Mouse (Mus musculus): ENCODE results near the gene Ginm1.
"Not testable (repeated sequence)": the region's sequence is repeated elsewhere in the genome, so short reads cannot be mapped to it uniquely, and the experiment has no call there.

Gene Ginm1

DNA sequence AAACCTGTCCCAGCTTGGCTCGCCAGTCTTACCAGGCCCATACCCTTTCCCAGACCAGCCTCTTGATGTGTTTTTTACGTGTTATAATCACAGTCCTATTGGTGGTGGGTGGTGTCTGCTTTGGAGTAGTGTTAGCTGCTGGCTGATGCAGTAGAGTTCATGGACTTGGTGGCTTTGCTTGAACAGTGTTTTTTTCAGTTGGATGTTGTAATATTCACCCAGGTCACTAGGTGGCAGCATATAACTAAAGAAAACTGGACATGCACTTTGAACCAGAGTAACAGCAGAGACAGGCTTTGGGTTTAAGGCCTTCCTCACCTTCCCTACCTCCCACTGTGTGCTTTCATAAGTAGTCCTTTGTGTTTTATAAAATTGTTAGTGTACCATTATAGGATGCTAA, 17.3 kb upstream of the Ginm1 start:
- DNase-seq (ENCODE audit: extremely low read depth, low read depth): peak; percentile 49

DNA sequence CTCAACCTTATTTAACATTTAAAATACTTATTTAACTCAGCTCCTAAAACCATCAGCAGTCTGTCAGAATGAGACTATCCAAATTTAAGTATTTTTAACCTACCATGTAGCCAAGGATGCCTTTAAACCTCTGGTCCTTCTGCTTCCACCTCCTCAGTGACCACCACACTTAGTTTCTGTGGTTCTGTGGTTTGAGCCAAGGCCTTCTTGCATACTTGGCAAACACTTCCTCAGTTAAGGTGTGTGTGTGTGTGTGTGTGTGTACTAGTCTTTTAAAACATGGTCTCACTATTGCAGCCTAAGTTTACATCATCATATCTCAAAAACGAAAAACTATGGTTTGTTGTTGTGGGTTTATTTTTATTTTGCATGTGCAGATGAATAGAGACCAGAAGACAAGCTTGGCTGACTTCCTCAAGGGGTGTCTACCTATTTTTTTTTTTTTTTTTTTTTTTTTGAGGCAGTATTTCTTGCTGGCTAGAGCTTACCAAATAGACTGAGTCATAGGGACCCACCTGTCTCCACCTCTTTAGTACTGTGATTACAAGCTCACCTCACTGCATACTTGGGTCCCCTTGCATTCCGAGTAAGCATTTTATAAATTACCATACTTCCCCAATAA, 10.0 kb upstream of the Ginm1 start:
- no peak for DNase-seq (ENCODE audit: extremely low read depth, low read depth)

DNA sequence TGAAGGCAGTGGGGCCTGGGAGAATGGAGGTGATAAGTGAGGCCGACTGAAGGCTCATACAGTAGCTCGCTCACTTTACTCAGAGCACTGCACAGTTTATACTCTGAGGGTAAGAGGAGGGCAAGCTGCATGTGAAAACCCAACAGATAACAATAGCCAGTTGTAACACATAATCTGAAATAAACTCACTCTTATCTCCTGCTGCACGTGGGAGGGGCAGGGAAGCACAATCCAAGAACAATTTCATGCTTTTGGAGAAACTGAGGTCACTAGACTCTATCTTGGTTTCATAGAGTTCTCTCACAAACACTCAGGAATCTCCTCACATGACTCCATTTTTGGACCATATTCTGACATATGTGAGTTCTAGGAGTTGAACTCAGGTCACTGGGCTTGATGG, 8.6 kb upstream of the Ginm1 start:
- DNase-seq (ENCODE audit: extremely low read depth, low read depth): no peak

DNA sequence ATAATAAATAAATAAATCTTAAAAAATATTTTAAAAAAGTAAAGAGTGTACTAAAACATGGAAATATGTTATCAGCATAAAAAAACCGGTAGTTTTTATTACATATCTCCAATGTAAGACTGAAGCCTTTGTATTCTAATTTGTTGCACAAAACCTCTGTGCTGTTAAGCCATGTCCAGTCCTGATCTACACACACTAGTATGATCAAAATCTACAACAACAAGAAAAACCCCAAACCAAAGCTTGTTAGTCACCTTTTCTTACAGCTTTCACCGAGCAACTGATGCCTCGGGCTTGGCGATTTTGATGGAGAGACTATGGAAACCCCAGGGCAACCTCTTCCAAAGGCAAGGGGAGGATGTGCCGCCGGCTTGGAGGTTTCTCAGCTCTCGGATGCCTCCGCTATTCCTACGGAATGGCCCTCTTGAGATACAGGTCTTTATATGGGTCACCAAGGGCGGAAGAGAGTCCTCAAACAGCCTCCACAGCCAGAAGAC, 322 bp downstream of the Ginm1 start:
- no peak for DNase-seq (ENCODE audit: extremely low read depth, low read depth)

DNA sequence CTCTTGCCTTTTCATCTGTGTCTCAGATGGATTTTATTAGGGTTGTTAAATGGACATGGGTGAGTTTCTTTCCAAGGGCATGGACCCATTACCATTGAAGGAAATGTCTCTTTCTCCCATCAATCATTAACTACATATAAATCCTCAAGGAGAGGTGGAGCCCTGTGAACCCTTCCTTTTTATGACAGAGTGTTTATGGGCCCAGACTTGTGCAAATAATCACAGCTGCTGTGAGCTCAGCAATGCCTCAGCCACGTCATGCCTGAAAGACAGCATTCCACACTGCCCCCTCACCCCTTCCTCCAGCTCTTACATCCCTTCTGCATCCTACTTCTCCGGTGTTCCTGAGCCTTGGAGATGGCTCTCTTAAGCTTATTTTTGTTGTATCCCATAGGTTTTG, 5.3 kb downstream of the Ginm1 start:
- DNase-seq (ENCODE audit: extremely low read depth, low read depth): no peak

DNA sequence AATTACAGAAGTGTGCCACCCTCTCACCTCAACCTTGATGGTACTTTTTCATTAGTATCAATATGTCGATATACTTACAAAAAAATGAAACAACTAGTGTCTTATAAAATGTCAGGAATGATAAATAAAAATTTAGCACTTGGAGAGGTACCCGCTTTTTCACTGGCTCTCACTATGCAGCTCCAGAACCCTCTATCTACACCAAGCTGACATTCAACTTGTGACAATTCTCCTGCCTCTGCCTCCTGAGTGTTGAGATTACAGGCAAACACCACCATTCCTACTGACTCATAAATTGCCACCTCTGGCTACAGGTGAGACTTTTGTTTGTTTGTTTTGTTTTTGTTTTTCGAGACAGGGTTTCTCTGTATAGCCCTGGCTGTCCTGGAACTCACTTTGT, 11.4 kb downstream of the Ginm1 start:
- DNase-seq (ENCODE audit: extremely low read depth, low read depth): no peak

DNA sequence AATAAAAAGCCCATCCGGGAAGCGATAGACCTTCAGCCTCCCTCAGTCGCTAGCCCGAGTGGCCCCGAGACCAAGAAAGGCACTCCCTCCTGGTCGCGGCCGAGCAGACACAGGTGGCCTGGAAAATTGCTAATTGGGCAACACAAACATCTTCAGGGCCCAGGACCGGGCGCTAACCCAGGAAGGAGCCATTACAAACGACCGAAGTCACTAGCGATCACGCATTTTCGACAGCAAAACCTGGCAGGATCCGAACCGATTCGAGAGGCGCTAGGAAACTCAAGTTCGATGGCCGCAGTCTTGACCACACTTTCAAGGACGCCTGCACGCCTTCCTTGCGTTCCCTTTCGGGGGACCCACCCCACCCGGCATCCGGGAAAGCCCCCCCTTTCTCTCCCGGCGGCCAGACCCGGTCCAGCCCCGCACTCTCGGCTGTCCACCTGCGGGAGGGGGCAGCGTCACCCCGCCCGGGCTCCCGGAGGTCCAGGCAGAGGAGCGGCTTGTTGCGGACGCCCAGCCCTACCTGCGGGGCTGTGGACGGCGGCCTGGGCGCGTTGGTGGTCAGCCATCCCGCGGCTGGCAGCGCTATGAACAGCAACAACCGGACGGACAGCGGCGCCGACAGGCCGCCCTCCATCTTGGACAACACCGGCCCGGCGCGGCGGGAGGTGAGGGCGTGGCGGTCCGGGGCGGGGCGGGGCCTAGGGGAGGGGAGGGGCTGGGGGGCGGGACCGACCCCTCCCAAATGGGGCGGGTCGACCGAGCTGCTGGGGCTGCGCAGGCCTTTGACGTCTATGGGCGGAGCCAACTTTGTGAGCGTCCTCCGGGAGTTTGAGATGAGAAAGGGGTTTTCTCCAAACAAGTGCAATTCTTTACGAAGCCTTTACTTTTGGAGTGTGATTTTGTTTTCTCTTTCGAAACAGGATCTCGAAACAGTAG, 12.1 kb downstream of the Ginm1 start:
- peak; percentile 51 for DNase-seq (ENCODE audit: extremely low read depth, low read depth)

DNA sequence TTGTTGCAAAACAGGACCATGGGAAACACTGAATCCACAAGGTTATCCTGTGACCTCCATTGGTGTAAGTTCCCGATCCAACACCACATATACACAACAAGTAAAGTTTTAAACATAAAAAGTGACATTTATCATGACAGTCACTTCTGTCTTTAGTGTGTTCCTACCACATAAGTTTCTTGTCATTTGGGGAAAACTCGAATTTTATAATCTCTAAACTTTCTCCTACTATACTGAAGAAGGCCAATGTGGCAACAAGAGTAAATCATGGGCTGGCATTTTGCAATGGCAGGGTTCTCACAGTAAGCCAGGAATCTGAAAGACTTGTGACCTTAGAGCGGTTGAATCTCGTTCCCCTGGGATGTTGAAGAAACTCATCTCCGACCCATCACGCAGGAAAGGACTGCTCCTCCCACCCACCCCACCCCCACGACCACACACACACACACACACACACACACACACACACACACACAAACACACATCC, 12.8 kb downstream of the Ginm1 start:
- no peak for DNase-seq (ENCODE audit: extremely low read depth, low read depth)

DNA sequence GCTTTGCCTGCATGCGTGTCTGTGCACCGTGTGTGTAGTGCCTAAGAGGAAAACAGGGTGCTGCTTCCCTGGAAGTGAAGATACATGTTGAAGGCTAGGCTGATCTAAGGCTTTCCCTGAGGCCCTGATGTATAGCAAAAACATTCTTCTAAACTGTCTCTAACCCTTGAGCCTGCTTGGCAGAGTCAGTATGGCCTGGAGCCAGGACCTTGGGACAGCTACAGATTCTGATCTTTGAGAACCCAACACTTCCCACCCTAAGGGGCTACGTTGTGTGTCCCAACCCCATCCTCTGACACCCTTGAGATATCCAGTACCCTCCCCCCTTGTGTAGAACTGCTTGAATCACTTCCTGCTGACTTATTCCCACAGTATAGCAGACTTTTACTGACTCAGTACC, 14.3 kb downstream of the Ginm1 start:
- DNase-seq (ENCODE audit: extremely low read depth, low read depth): no peak

DNA sequence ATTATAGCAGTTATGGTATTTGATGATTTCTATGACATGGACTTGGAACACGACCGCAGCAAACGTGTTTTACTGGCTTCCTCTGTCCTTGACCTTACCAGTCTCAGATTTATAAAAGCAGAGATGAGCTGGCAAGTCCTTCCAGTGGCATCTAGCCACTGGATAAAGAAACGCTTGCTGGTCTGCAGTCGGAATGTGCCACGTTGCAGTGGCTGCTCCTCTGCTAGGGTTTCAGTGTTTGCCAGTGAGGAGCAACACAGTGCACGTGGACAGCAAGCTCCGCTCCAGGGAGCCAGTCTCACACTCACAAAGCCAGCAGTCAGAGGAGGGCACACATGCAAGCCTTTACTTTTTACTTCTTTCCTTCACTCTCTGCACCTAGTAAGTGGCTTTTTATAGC, 17.2 kb downstream of the Ginm1 start:
- DNase-seq (ENCODE audit: extremely low read depth, low read depth): no peak

DNA sequence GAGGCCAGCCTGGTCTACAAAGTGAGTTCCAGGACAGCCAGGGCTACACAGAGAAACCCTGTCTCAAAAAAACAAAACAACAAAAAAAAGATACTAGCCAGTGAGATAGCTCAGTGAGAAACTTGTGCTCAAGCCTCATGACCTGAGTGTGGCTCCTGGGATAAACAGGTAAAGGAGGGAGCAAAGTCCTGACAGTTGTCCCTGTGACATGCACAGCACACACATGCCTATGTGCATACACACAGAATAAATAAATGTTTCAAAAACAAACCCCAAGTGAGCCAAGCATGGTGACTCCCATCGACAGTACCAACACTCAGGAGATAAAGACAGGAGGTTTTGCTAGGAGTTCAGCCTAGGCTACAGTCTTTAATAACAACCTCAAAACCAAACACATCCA, 19.9 kb downstream of the Ginm1 start:
- no peak for DNase-seq (ENCODE audit: extremely low read depth, low read depth)

DNA sequence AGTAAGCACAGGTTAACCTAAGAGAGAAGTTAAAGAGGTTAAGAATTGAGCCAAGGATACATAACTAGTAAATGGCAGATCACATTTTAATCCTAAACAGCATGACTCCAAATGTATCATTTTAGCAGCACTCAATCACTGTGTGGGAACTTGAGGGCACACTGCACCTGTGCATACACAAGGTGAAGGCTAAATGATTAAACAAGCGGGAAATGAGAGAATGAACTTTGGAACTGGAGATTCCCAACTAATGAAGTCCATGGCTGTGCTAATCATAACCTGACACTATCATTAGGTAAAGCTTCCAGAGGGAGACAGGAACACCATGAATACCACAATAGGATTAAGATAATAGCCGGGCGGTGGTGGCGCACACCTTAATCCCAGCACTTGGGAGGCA, 20.3 kb downstream of the Ginm1 start:
- DNase-seq (ENCODE audit: extremely low read depth, low read depth): no peak

DNA sequence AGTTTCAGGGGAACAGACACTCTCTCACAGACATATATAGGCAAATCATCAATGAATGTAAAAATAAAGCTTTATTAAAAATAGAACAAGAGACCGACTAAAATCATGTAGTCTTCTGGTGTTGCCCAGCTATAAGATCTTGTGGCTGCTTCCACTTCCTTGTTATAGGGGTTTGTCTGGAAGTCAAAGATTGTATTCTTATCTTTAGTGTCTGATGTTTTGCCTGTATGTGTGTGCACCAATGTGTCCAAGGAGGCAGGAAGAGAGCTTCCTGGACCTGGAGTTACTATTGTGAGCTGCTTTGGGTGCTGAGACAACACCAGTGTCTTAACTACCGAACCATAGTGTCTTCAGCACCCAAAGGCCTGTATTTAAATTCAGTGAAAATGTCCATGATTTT, 35.1 kb downstream of the Ginm1 start:
- peak; percentile 58 for DNase-seq (ENCODE audit: extremely low read depth, low read depth)

DNA sequence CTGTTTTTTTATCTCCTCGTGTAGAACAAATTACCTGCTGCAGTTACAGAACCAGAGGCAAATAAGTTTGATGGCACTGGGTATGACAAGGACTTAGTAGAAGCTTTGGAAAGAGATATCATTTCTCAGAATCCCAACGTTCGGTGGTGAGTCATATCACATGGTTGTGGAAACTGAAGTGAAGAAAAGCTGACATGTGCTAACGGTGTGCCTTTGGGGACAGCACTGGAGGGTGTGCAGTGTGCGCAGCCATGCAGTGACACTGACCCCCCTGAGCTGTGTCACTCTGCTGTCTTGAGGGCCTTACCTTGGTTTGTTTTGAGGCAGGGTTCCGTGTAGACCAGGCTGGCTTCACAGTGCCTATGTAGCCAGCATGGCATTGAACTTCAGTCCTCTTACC, 43.9 kb downstream of the Ginm1 start:
- no peak for DNase-seq (ENCODE audit: extremely low read depth, low read depth)

DNA sequence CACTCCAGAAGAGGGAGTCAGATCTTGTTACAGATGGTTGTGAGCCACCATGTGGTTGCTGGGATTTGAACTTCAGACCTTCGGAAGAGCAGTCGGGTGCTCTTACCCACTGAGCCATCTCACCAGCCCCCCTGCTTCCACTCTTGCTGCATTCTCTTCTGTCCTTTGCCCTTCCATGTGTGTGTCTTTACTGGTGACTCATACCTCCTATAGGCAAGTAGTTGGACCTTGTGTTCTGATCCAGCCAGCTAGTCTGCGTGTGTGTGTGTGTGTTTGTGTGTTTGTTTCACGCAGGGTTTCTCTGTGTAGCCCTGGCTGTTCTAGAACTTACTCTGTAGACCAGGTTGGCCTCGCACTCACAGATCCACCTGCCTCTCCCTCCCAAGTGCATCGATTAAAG, 47.1 kb downstream of the Ginm1 start:
- not testable (repeated sequence) for DNase-seq (ENCODE audit: extremely low read depth, low read depth)

DNA sequence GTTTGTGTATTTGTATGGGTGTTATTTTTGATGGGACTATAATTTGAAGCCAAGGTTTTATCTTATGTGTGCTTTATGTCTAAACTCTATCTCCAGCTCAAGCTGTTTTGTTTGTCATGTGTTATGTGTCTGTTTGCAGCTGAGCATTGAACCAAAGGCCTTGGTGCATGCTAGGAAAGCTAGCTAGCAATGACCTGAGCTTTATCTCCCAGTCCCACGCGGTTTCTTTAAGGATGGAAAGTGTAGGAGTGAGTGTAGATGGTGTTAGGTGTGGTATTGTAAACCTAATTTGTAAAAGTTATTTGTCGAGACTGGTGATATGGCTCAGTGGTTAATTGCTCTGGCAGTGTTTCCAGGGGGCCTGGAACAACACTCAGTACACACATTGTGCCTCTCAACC, 54.7 kb downstream of the Ginm1 start:
- no peak for DNase-seq (ENCODE audit: extremely low read depth, low read depth)

DNA sequence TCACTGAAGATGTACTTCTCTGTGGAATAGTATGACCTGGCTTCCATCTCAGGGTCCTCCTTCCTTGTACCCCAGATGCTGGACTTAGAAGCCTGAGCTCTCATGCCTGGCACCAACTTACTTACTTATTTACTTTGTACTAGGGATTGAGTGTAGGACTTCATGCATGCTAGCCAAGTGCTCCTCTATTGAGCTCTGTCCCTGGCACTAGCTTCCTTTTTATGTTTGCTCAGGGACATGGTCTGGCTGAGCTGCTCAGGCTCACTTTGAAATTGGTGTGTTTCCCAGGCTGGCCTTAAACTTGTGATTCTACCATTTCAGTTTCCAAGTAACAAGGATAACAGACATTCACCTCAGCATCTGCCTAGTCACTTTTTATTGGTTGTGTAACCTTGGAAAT, 55.5 kb downstream of the Ginm1 start:
- no peak for DNase-seq (ENCODE audit: extremely low read depth, low read depth)

DNA sequence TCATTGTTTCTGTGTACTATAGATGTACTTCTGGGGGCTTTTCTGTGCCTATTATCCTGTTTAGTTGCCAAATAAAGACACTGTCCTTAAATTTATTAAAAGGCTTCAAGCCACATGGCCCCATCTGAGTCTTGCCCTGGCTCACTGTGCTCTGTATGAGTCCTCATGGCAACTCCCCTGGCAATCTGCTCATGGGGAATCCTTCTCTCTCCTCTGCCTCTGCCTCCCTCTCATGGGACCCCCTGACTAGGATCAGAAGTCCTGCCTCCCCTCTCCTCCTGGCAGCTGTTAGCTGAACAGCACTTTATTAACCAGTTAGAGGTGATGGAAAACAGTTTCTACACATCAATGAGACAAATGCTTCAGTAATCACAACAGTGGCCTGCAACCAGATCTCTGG, 61.0 kb downstream of the Ginm1 start:
- DNase-seq (ENCODE audit: extremely low read depth, low read depth): no peak

DNA sequence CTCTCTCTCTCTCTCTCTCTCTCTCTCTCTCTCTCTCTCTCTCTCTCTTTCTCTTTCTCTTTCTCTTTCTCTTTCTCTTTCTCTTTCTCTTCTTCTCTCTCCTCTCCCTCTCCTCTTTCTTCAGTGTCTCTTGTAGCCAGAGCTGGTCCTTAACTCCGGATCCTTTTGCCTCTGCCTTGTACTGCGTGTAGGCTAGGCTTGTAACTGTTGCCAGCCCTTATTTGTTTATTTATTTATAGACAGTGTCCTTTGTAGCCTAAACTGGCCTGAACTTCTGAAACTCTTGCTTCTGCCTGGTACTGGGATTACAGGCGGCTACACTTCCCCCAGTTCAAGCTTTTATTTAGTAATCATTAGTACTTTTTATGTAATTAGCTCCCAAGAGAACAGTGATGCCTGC, 65.6 kb downstream of the Ginm1 start:
- peak; percentile 18 for DNase-seq (ENCODE audit: extremely low read depth, low read depth)

DNA sequence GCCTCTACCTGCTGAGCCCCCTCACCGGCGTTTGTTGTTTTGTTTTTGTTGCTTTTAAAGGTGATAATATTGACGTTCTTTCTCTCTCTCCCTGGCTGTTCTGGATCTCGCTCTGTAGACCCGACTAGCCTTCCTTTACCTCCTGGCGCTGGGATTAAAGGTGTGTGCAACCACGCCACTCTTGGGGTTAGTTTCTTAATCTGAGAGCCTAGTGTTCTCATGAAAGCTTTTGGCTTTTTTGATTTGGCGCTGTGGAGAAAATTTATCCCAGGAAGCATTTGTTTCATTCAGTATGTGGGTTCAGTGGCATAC, 66.2 kb downstream of the Ginm1 start:
- DNase-seq (ENCODE audit: extremely low read depth, low read depth): no peak

DNA sequence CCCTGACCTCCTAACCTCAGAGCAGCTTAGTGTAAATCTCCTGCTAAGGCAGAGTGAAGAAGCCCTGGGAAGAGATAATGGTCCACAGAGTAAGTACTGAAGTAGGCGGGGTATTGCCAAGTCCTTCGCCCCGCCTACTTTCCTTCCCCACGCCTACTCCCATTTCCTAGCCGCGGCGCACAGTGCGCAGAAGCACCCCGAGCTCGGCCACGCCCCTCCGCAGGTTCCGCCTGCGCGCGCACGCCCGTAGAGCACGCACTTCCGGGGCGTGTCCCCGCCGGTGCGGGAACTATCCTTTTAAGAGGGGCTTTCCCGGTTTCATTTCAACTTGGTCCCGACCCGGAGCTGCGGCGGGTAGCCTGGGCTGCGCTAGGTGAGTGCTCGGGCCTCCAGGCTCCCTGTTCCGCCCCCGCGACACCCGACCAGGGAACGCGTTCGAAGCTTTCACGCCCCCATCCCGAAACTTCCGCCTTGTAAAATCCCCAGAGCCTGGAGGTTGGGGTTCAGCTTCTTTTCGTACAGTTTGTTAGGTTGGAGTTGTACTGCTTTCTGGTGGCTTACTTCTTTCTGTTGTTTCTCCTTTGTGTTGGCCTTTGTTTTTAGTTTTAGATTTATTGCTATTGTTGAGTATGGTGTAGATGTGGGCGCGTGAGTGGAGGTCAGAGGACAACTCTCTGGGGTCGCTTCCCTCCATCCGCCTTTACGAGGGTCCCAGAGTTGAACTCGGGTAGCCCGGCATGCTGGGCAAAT, 66.7 kb downstream of the Ginm1 start, which contains the start of gene Katna1:
Gene Katna1 (plus strand): TSS at position 250 of the 750 bp plus-strand sequence.
- DNase-seq (ENCODE audit: extremely low read depth, low read depth): peak; percentile 86

Measured in MEL-GATA-1-ER (cell line).